Mouse (Mus musculus): ENCODE data around the gene Prkn.

Gene Prkn

GRCm38 (mm10) chr17:11550562-11550961, 710.4 kb downstream of the Prkn start:
- DNase-seq, result no peak

- no peak for DNase-seq
Measured at GRCm38 (mm10) chr17:11565681-11566080, 725.5 kb downstream of the Prkn start.

- DNase-seq, result no peak
Measured at GRCm38 (mm10) chr17:11570392-11570791, 730.2 kb downstream of the Prkn start.

- peak; percentile 15 for DNase-seq
Measured at GRCm38 (mm10) chr17:11573666-11574065, 733.5 kb downstream of the Prkn start.

GRCm38 (mm10) chr17:11585491-11585890, 745.3 kb downstream of the Prkn start:
- no peak for DNase-seq

GRCm38 (mm10) chr17:11607931-11608330, 767.7 kb downstream of the Prkn start:
- DNase-seq, result no peak

GRCm38 (mm10) chr17:11611459-11611858, 771.3 kb downstream of the Prkn start:
- peak; percentile 77 for DNase-seq

- DNase-seq, result no peak
Measured at GRCm38 (mm10) chr17:11612801-11613531, 772.8 kb downstream of the Prkn start.

GRCm38 (mm10) chr17:11617552-11617951, 777.4 kb downstream of the Prkn start:
- no peak for DNase-seq

GRCm38 (mm10) chr17:11618886-11619590, 778.9 kb downstream of the Prkn start:
- DNase-seq, result no peak

- DNase-seq, result no peak
Measured at GRCm38 (mm10) chr17:11620770-11621169, 780.6 kb downstream of the Prkn start.

- DNase-seq, result no peak
Measured at GRCm38 (mm10) chr17:11621492-11621891, 781.3 kb downstream of the Prkn start.

- DNase-seq, result no peak
Measured at GRCm38 (mm10) chr17:11626306-11626705, 786.1 kb downstream of the Prkn start.

GRCm38 (mm10) chr17:11635121-11635520, 794.9 kb downstream of the Prkn start:
- no peak for DNase-seq

- no peak for DNase-seq
Measured at GRCm38 (mm10) chr17:11637642-11638041, 797.5 kb downstream of the Prkn start.

GRCm38 (mm10) chr17:11638451-11638850, 798.3 kb downstream of the Prkn start:
- no peak for DNase-seq

- no peak for DNase-seq
Measured at GRCm38 (mm10) chr17:11639786-11640185, 799.6 kb downstream of the Prkn start.

GRCm38 (mm10) chr17:11642328-11642727, 802.1 kb downstream of the Prkn start:
- no peak for DNase-seq

- no peak for DNase-seq
Measured at GRCm38 (mm10) chr17:11644016-11644415, 803.8 kb downstream of the Prkn start.

GRCm38 (mm10) chr17:11644873-11645464, 804.8 kb downstream of the Prkn start:
- no peak for DNase-seq

GRCm38 (mm10) chr17:11656397-11656796, 816.2 kb downstream of the Prkn start:
- DNase-seq, result no peak

- DNase-seq, result no peak
Measured at GRCm38 (mm10) chr17:11656878-11657277, 816.7 kb downstream of the Prkn start.

- no peak for DNase-seq
Measured at GRCm38 (mm10) chr17:11661898-11662297, 821.7 kb downstream of the Prkn start.

GRCm38 (mm10) chr17:11663437-11663836, 823.3 kb downstream of the Prkn start:
- no peak for DNase-seq

Measured in right cerebral cortex, postnatal 4 days (tissue).